Mouse (Mus musculus) CH12.LX (cell line): ENCODE data around the gene Napa.

Source experiments
- GABPA ChIP-seq: IDR thresholded peaks from 2 replicates; pipeline ENCODE4 v1.6.1; 2012; ENCODE audit warnings: low read depth, low read length, improper control_type of control experiment, inconsistent platforms; ENCODE audit not compliant: insufficient replicate concordance
- MAX ChIP-seq: IDR thresholded peaks from 2 replicates; pipeline ENCODE4 v1.6.1; 2011; ENCODE audit warnings: low read length, improper control_type of control experiment
- MEF2A ChIP-seq: IDR thresholded peaks from 2 replicates; pipeline ENCODE4 v1.6.1; 2014; ENCODE audit warnings: low read depth, mild to moderate bottlenecking, inconsistent platforms, low read length, improper control_type of control experiment, borderline replicate concordance
- SMC3 ChIP-seq: IDR thresholded peaks from 2 replicates; pipeline ENCODE4 v1.6.1; 2011; ENCODE audit warnings: low read depth, low read length, improper control_type of control experiment
- USF1 ChIP-seq: IDR thresholded peaks from 2 replicates; pipeline ENCODE4 v1.6.1; 2014; ENCODE audit warnings: low read depth, mild to moderate bottlenecking, inconsistent platforms, low read length, improper control_type of control experiment

GRCm38 (mm10) chr7:16080581-16080980 lies 17.7 kb upstream of the Napa start:
- TF ChIP-seq MAX (no peak), USF1 (no peak), GABPA (no peak), SMC3 (no peak), MEF2A (no peak)
